In the genomic region with DNA sequence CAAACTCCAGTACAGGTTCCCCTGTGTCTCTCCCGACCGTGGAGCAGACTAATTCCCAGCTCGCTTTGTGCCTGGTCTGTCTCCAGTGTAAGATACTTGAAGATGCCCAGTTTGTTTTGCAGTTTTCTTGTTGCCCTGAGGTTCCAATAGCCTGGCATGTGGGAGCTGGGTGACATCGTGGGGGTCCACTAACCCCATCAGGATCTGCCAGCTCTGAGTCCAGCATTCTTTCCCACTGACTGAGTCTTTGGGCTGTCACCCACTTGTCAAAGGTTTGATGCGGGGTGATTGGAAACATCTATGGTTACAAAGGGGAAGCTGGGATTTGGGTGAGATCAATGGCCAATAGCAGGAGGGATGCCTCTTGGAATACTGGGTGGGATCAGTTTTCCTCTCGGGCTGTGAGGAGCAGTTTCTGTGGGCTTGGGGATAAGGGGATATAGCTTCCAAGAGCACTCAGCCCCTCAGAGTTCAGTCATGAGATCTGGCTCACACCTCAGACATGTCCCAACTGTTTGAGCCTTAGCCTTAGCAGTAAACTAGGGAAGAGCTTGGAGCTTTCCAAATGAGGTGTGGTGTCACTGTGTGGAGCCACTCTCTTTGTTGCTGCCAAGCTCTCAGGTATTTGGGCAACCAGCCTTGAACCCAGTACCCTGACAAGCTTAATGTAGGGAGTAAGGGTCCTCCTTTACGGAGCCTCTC, we compare ENCODE assay signal across 9 mouse cellular contexts. TPM values are rescaled to one million over a fixed set of nuclear protein-coding genes. Genes with fewer than 3 reads are reported as not detected.
DNase-seq lines count a peak whose midpoint lies in the region; ATAC-seq lines count a peak whose summit lies in the region.
"Had no signal": no experiment of that assay in that cellular context is flagged by ENCODE, and none has a peak within 500 bp of the region (broad histone marks: within the 10 kb centered on the region; RNA-seq: fewer than 3 reads in every experiment).

No protein-coding gene starts in this region.

- ATAC-seq in kidney, embryonic 15.5 days (replicated peaks; ENCODE audit: low FRiP score): peak; percentile 3; the same call in 1 of the 2 replicates
- ATAC-seq in embryonic facial prominence, embryonic 13.5 days (ENCODE audit: insufficient number of reproducible peaks, insufficient read depth, low FRiP score, low TSS enrichment, low read depth): peak; percentile 1; the same call in 1 of the 2 replicates
- ATAC-seq in hindbrain, embryonic 13.5 days (ENCODE audit: low FRiP score): no peak
- ATAC-seq in midbrain, embryonic 14.5 days (ENCODE audit: low FRiP score, low TSS enrichment): no peak

- WGBS in kidney, embryonic 15.5 days: 31% methylated on average over 7 of the region's 7 CpGs
- 42% methylated on average over 7 of the region's 7 CpGs for WGBS in embryonic facial prominence, embryonic 13.5 days
- WGBS in hindbrain, embryonic 13.5 days: 57% methylated on average over 7 of the region's 7 CpGs
- 61% methylated on average over 7 of the region's 7 CpGs for WGBS in midbrain, embryonic 14.5 days

- H3K27me3 ChIP-seq in kidney, embryonic 15.5 days: no peaks in the 10 kb centered on the region
- H3K27me3 ChIP-seq in embryonic facial prominence, embryonic 13.5 days: no peaks in the 10 kb centered on the region
- H3K27me3 ChIP-seq in hindbrain, embryonic 13.5 days: no peaks in the 10 kb centered on the region
- H3K27me3 ChIP-seq in midbrain, embryonic 14.5 days (ENCODE audit: control insufficient read depth, insufficient read depth, low read length): no peaks in the 10 kb centered on the region

- H3K27ac ChIP-seq in kidney, embryonic 15.5 days: peak overlapping the region; percentile 93
- H3K27ac ChIP-seq in embryonic facial prominence, embryonic 13.5 days: peak overlapping the region; percentile 92
- H3K27ac ChIP-seq in hindbrain, embryonic 13.5 days: peak overlapping the region; percentile 83
- peak overlapping the region; percentile 60 for H3K27ac ChIP-seq in midbrain, embryonic 14.5 days (replicated peaks; ENCODE audit: low read depth, low read length)

- H3K4me3 ChIP-seq in kidney, embryonic 15.5 days (replicated peaks): peak overlapping the region; percentile 24
- H3K4me3 ChIP-seq in embryonic facial prominence, embryonic 13.5 days: peak overlapping the region; percentile 27
- no peak overlapping the region for H3K4me3 ChIP-seq in hindbrain, embryonic 13.5 days
- no peak overlapping the region for H3K4me3 ChIP-seq in midbrain, embryonic 14.5 days (replicated peaks; ENCODE audit: low read depth, low read length)

- no peak for DNase-seq in kidney, adult 8-10 months
- no peak for DNase-seq in midbrain, embryonic 14.5 days
- no peak for DNase-seq in adrenal gland, postnatal 10 days
- no peak for DNase-seq in cerebellum, adult 9-10 months
- DNase-seq in adrenal gland, adult 18-20 months (ENCODE audit: low spot score in 2 of 2): no peak
- DNase-seq: cerebellum, adult 11 months had no signal

- peaks cover 42% of the 10 kb centered on the region for H3K36me3 ChIP-seq in kidney, embryonic 15.5 days
- peaks cover 38% of the 10 kb centered on the region for H3K36me3 ChIP-seq in embryonic facial prominence, embryonic 13.5 days
- H3K36me3 ChIP-seq in hindbrain, embryonic 13.5 days: peaks cover 25% of the 10 kb centered on the region
- H3K36me3 ChIP-seq in midbrain, embryonic 14.5 days (ENCODE audit: control insufficient read depth, insufficient read depth, low read length): peaks cover 21% of the 10 kb centered on the region

- H3K4me1 ChIP-seq in kidney, embryonic 15.5 days: peaks cover 56% of the 10 kb centered on the region
- H3K4me1 ChIP-seq in embryonic facial prominence, embryonic 13.5 days: peaks cover 52% of the 10 kb centered on the region
- H3K4me1 ChIP-seq in hindbrain, embryonic 13.5 days (replicated peaks): peaks cover 42% of the 10 kb centered on the region
- H3K4me1 ChIP-seq in midbrain, embryonic 14.5 days (ENCODE audit: control insufficient read depth, insufficient read depth, low read length): peaks cover 15% of the 10 kb centered on the region

- no peaks in the 10 kb centered on the region for H3K9me3 ChIP-seq in kidney, embryonic 15.5 days (replicated peaks)
- H3K9me3 ChIP-seq in embryonic facial prominence, embryonic 13.5 days: no peaks in the 10 kb centered on the region
- no peaks in the 10 kb centered on the region for H3K9me3 ChIP-seq in hindbrain, embryonic 13.5 days
- no peaks in the 10 kb centered on the region for H3K9me3 ChIP-seq in midbrain, embryonic 14.5 days (ENCODE audit: control insufficient read depth, low read length)

- H3K4me2 ChIP-seq in kidney, embryonic 15.5 days: peak overlapping the region; percentile 55
- H3K4me2 ChIP-seq in embryonic facial prominence, embryonic 13.5 days: peak overlapping the region; percentile 60
- peak overlapping the region; percentile 44 for H3K4me2 ChIP-seq in hindbrain, embryonic 13.5 days
- peak overlapping the region; percentile 38; the same call in 1 of the 2 replicates for H3K4me2 ChIP-seq in midbrain, embryonic 14.5 days (ENCODE audit: low read length)

- H3K9ac ChIP-seq in kidney, embryonic 15.5 days: peak overlapping the region; percentile 26; the same call in 1 of the 2 replicates
- H3K9ac ChIP-seq in embryonic facial prominence, embryonic 13.5 days: peak overlapping the region; percentile 62
- H3K9ac ChIP-seq in hindbrain, embryonic 13.5 days: no peak overlapping the region; the same call in 1 of the 2 replicates
- no peak overlapping the region for H3K9ac ChIP-seq in midbrain, embryonic 14.5 days (replicated peaks; ENCODE audit: low read length)

RNA-seq across cellular contexts. Expression of a gene that starts 27.4 kb away (rescaled TPM):
- 124 and 132 TPM in 2 replicates for polyA plus RNA-seq in kidney, embryonic 15.5 days (2015; fragmentation: Nextera tagmentation; extraction: Ambion mirVana)
- polyA plus RNA-seq in embryonic facial prominence, embryonic 13.5 days (2015; fragmentation: Nextera tagmentation; extraction: Ambion mirVana): 168 and 180 TPM in 2 replicates
- 126 and 132 TPM in 2 replicates for polyA plus RNA-seq in hindbrain, embryonic 13.5 days (2015; fragmentation: Nextera tagmentation; extraction: Ambion mirVana)
- polyA plus RNA-seq in midbrain, embryonic 14.5 days (2014; fragmentation: Nextera tagmentation; extraction: Ambion mirVana): 53.9 and 65.3 TPM in 2 replicates
- total RNA-seq in adrenal gland, postnatal 10 days (2021): 100 to 1,000 TPM in 1 of 2 experiments, 10 to 100 TPM in 1; 98.7 to 133 TPM
- total RNA-seq in adrenal gland, adult 18-20 months (2021): 10 to 100 TPM; 35.9 to 42.7 TPM

Comparison
In these comparisons a context has a peak if more than half of its experiments do, and no peak if none do; other contexts are left out.
1. ATAC-seq: peak in kidney, embryonic 15.5 days (single experiment) and embryonic facial prominence, embryonic 13.5 days (single experiment); none in hindbrain, embryonic 13.5 days (single experiment) and midbrain, embryonic 14.5 days (single experiment).
2. H3K4me3 ChIP-seq: peak in kidney, embryonic 15.5 days (single experiment) and embryonic facial prominence, embryonic 13.5 days (single experiment); none in hindbrain, embryonic 13.5 days (single experiment) and midbrain, embryonic 14.5 days (single experiment).
3. H3K9ac ChIP-seq: peak in kidney, embryonic 15.5 days (single experiment) and embryonic facial prominence, embryonic 13.5 days (single experiment); none in hindbrain, embryonic 13.5 days (single experiment) and midbrain, embryonic 14.5 days (single experiment).
4. Peak in every context shown above with its lines, with median percentiles within 50 percentile points of each other: H3K27ac ChIP-seq and H3K4me2 ChIP-seq.